8 mouse cellular contexts compared by ENCODE assay signal in the genomic region with DNA sequence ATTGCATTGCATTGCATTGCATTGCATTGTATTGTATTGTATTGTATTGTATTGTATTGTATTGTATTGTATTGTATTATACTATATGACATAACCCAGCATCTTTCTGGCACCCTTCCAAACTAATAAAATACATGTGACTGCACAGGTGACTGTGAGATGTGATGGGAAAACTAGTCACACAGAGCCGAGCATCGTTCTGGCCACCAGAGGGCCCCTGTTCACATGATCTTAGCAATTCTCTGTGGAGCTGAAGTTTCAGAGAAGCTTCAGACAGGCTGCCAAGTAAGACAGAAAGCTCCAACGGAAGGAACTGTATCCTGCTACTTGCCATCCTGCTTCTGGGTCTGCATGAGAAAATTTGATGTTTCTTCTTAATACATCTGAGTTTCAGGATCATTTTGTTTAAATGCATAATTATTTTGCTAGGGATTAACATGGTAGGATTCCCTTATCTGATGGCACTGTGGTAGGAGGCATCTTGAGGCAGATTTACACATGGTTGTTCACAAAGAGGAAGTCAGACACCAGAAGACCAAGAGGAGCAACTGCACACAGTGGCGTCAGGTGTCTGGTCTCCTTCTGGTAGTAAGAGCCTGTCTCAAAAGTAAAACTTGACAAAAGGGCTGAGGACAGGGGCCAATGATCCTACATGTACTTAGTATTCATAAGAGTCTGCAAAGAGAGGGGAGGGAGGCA.
DNase-seq lines count a peak whose midpoint lies in the region; TF ChIP-seq lines count a peak whose summit lies in the region.

No protein-coding gene starts in this region.

- dilution Hi-C loops in CH12.LX (cut with MboI; ENCODE audit: extremely low pct_ligation_motif_present, extremely low pct_unique_long_range_greater_than_20kb, low sequenced_read_pairs) = no loop called here

- peaks cover 3% of the 10 kb centered on the region for H3K9me3 ChIP-seq in CH12.LX (replicated peaks; ENCODE audit: low read length)
- H3K9me3 ChIP-seq in limb, embryonic 10.5 days (replicated peaks) = no peaks in the 10 kb centered on the region

- H3K36me3 ChIP-seq in CH12.LX (replicated peaks in 1 of 2; ENCODE audit: control insufficient read depth in 1 of 2, insufficient read depth in 1 of 2, low read length in 1 of 2) = no peaks in the 10 kb centered on the region
- no peaks in the 10 kb centered on the region for H3K36me3 ChIP-seq in limb, embryonic 10.5 days

- H3K4me3 ChIP-seq in CH12.LX (replicated peaks in 1 of 3; ENCODE audit: low read depth in 2 of 3, low read length in 2 of 3, poor library complexity in 1 of 3) = no peak overlapping the region
- no peak overlapping the region for H3K4me3 ChIP-seq in limb, embryonic 10.5 days

- H3K27ac ChIP-seq in CH12.LX (ENCODE audit: insufficient read depth, low read depth) = no peak overlapping the region
- H3K27ac ChIP-seq in limb, embryonic 10.5 days = no peak overlapping the region

- peak; percentile 14 to 24; a peak in 2 of 4 replicates for TF ChIP-seq CTCF in CH12.LX (conservative IDR thresholded peaks at IDR 0.05 in 1 of 2, IDR thresholded peaks at IDR 0.05 in 1 of 2; ENCODE audit: low read depth in 2 of 2, low read length in 2 of 2)

- no peaks in the 10 kb centered on the region for H3K4me1 ChIP-seq in CH12.LX (ENCODE audit: control insufficient read depth in 1 of 2, insufficient read depth in 2 of 2)
- peaks cover 16% of the 10 kb centered on the region for H3K4me1 ChIP-seq in limb, embryonic 10.5 days

- no peak overlapping the region for H3K4me2 ChIP-seq in CH12.LX (ENCODE audit: insufficient read depth, low read depth, poor library complexity, severe bottlenecking)

- no peak for TF ChIP-seq POLR2A in CH12.LX (IDR thresholded peaks at IDR 0.05; ENCODE audit: low read depth, low read length)

- peak; percentile 19 to 41 for DNase-seq in heart, postnatal 10 days
- DNase-seq in heart, adult 11 months = no peak
- peak; percentile 38 for DNase-seq in CH12.LX (ENCODE audit: extremely low read depth)
- DNase-seq in cerebellum, postnatal 10 days = peak; percentile 67 to 77
- peak; percentile 11 to 50 for DNase-seq in frontal cortex, postnatal 14 days (ENCODE audit: low spot score in 2 of 2)
- peak; percentile 70 for DNase-seq in limb, embryonic 10.5 days (ENCODE audit: low spot score)
- DNase-seq in retina, postnatal 1 day = peak; percentile 70
- no peak for DNase-seq in spleen, postnatal 10 days (ENCODE audit: low spot score in 2 of 2)

- in situ Hi-C loops in CH12.LX (cut with MboI; ENCODE audit: low pct_ligation_motif_present, low pct_unique_long_range_greater_than_20kb, low sequenced_read_pairs) = no loop called here

- WGBS in limb, embryonic 10.5 days = 29% methylated on average over 4 of the region's 4 CpGs

- H3K9ac ChIP-seq in CH12.LX (ENCODE audit: insufficient read depth, low read depth) = no peak overlapping the region

- intact Hi-C loops in heart, postnatal 10 days (cut with DNase I) = loop anchor here (5.0 to 10.0 kb wide), 2 partner anchors 785 to 832 kb away; no protein-coding TSS in a partner anchor

- H3K79me2 ChIP-seq in CH12.LX (replicated peaks; ENCODE audit: control insufficient read depth, extremely low read depth, insufficient read depth, poor library complexity, severe bottlenecking) = no peaks in the 10 kb centered on the region

- H3K27me3 ChIP-seq in CH12.LX (replicated peaks) = no peaks in the 10 kb centered on the region
- peaks cover 5% of the 10 kb centered on the region; the same call in 1 of the 2 replicates for H3K27me3 ChIP-seq in limb, embryonic 10.5 days (ENCODE audit: low read depth, poor library complexity, severe bottlenecking)

- TF ChIP-seq EP300 in CH12.LX (IDR thresholded peaks at IDR 0.05; ENCODE audit: low read length) = no peak

- no peak; the same call in 1 of the 2 replicates for TF ChIP-seq RAD21 in CH12.LX (IDR thresholded peaks at IDR 0.05; ENCODE audit: low read depth, low read length)

TF ChIP-seq in CH12.LX, 34 proteins besides CTCF, POLR2A, EP300 and RAD21:
- TF ChIP-seq JUND (conservative IDR thresholded peaks at IDR 0.05; ENCODE audit: low read depth, low read length) (no peak), SMC3 (IDR thresholded peaks at IDR 0.05; ENCODE audit: low read depth, low read length) (peak; percentile 9; the same call in 1 of the 2 replicates), SIN3A (IDR thresholded peaks at IDR 0.05; ENCODE audit: low read length) (no peak), NRF1 (IDR thresholded peaks at IDR 0.05; ENCODE audit: low read depth, low read length) (no peak)

Comparison
In these comparisons a context has a peak if more than half of its experiments do, and no peak if none do; other contexts are left out.
1. DNase-seq: peak in heart, postnatal 10 days (2 of 2), CH12.LX (single experiment), cerebellum, postnatal 10 days (2 of 2), frontal cortex, postnatal 14 days (2 of 2), limb, embryonic 10.5 days (single experiment) and retina, postnatal 1 day (single experiment); none in heart, adult 11 months (single experiment) and spleen, postnatal 10 days (0 of 2).